Mouse (Mus musculus) embryonic facial prominence, embryonic 11.5 days (tissue): ENCODE results near the gene Nek7. TPM values are rescaled to one million over a fixed set of nuclear protein-coding genes. Genes with fewer than 3 reads are reported as not detected.

ENCODE experiments used
- ATAC-seq: fragments of 200-750 bp; cut with Nextera tagmentation; replicated peaks from 2 replicates; pipeline ENCODE4 v1.8.0; 2017; ENCODE audit warnings: low read depth; ENCODE audit not compliant: insufficient number of reproducible peaks, low FRiP score, low TSS enrichment
- DNase-seq: peaks from one replicate; pipeline ENCODE4 v3.0.0-alpha.2; 2015; ENCODE audit warnings: low spot score
- H3K27ac ChIP-seq: fragments of 300-500 bp; sonication (generic); replicated peaks from 2 replicates; pipeline ENCODE4 v1.5.1; 2014; ENCODE audit warnings: mild to moderate bottlenecking, low read depth, low read length, control low read depth
- H3K27me3 ChIP-seq: fragments of 300-500 bp; sonication (generic); 2 replicates; pipeline ENCODE4 v1.6.1; 2014; ENCODE audit warnings: mild to moderate bottlenecking, low read length, moderate library complexity, mixed read lengths; ENCODE audit not compliant: control insufficient read depth, insufficient read depth
- H3K36me3 ChIP-seq: fragments of 300-500 bp; sonication (generic); replicated peaks from 2 replicates; pipeline ENCODE4 v1.6.1; 2014; ENCODE audit warnings: low read depth, mild to moderate bottlenecking, low read length, moderate library complexity, mixed read lengths; ENCODE audit not compliant: control insufficient read depth, insufficient read depth
- H3K4me1 ChIP-seq: fragments of 300-500 bp; sonication (generic); 2 replicates; pipeline ENCODE4 v1.6.1; 2014; ENCODE audit warnings: low read length, mixed read lengths; ENCODE audit not compliant: control insufficient read depth, insufficient read depth
- H3K4me2 ChIP-seq: fragments of 300-500 bp; sonication (generic); 2 replicates; pipeline ENCODE4 v1.6.1; 2014; ENCODE audit warnings: low read depth, mild to moderate bottlenecking, control low read depth, low read length, moderate library complexity
- H3K4me3 ChIP-seq: fragments of 300-500 bp; sonication (generic); 2 replicates; pipeline ENCODE4 v1.5.1; 2014; ENCODE audit warnings: low read depth, low read length, control low read depth
- H3K9ac ChIP-seq: fragments of 300-500 bp; sonication (generic); replicated peaks from 2 replicates; pipeline ENCODE4 v1.6.1; 2014; ENCODE audit warnings: mild to moderate bottlenecking, control low read depth, low read length
- H3K9me3 ChIP-seq: fragments of 300-500 bp; sonication (generic); replicated peaks from 2 replicates; pipeline ENCODE4 v1.6.1; 2016; ENCODE audit warnings: mild to moderate bottlenecking, low read length, inconsistent platforms, mixed read lengths; ENCODE audit not compliant: control insufficient read depth
- WGBS: fragments of 180-500 bp; shearing (Covaris S2); extraction: QIAGEN DNeasy Blood & Tissue Kit; methylation state at CpG from one replicate; pipeline ENCODE4 v1.1.7; 2014; 5-methylcytosine and 5-hydroxymethylcytosine counted together
- polyA plus RNA-seq: library from polyadenylated mRNA; unstranded; fragments of >200 nt; fragmentation: Nextera tagmentation; extraction: Ambion mirVana; gene quantifications from 2 replicates; pipeline ENCODE4 v1.2.1, GENCODE M21; 2014

Nek7 gene
- polyA plus RNA-seq, 1 experiment from 2014 or later, result 30.8 TPM

DNA sequence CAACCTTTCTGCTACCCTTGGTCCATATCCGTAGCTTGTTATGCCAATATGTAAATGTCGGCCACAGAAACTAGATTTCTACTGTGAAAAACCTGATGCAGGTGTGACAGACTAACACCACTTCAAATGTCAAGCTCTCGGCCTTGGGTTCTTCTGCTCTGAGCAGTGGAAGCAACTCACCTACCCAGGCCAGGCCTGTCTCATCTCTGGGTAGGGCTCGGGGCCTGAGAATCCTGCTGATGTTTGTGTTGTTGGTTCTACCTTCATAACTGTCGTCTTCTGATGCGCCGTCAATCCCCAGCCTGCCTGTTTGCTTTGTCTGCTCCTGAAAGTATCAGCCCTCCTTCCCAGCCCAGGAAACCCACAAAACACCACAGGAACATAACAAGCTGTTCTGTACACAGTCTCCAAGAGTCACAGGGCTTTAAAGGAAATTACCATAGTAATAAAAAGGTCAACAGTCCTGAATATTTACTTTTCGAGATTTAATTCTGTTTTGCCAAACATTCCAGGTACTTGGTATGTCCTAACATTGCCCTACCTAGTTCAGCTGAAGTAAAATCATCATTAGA is 29.4 kb downstream of the Nek7 start:
- no peak for ATAC-seq
- H3K36me3 ChIP-seq, result no peaks in the 10 kb centered on the region
- H3K27me3 ChIP-seq, result no peaks in the 10 kb centered on the region
- no peak overlapping the region for H3K4me2 ChIP-seq
- H3K9me3 ChIP-seq, result no peaks in the 10 kb centered on the region
- no peak overlapping the region for H3K27ac ChIP-seq
- no peak overlapping the region for H3K9ac ChIP-seq
- H3K4me1 ChIP-seq, result no peaks in the 10 kb centered on the region
- DNase-seq, result no peak
- 90% methylated on average over 8 of the region's 8 CpGs for WGBS
- H3K4me3 ChIP-seq, result no peak overlapping the region

DNA sequence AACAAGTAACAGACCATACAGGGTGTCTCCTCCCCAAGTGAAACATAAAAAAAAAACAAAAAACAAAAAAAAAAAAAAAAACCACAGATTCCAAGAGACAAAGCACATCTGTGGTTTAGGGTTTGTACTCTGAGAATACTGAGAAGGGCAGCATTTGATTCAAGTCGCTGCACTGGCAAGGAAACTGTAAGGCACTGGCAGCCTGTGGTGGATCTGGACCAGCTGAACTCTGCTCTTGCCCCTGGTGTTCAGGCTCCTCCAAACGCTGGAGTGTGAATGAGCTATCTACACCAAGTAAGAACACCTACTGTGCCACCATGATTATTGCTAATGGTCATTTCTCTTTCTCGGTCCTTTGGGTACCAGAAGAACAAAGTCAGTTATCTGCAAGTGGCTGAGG is 30.8 kb downstream of the Nek7 start:
- Histone ChIP-seq H3K36me3 (no peaks in the 10 kb centered on the region), H3K4me1 (no peaks in the 10 kb centered on the region), H3K4me2 (no peak overlapping the region), H3K9me3 (no peaks in the 10 kb centered on the region), H3K9ac (no peak overlapping the region), H3K27ac (no peak overlapping the region), H3K27me3 (no peaks in the 10 kb centered on the region), H3K4me3 (no peak overlapping the region)
- ATAC-seq (no peak), DNase-seq (no peak)
- 76% methylated on average over 3 of the region's 3 CpGs for WGBS

DNA sequence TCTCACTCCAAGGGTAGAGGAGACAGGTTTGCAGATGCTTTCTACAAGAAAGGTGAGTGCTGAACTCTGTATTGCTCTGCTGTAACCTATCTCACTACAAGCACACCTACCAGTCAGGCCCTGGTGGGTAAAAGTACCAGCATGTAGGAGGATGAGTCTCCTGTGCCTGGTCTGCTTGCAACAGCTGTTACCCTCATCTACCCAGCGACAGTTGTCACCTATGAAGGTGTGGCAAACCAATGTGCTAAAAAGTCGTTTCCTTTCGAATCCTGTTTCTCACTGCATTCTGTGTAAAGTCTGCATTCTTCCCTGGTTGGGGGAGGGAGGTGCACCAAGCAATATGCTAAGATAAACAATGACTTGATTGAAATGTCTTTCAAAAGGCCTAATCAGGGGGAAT is 32.1 kb downstream of the Nek7 start:
- no peak for ATAC-seq
- WGBS, result 62% methylated on average over 3 of the region's 3 CpGs

DNA sequence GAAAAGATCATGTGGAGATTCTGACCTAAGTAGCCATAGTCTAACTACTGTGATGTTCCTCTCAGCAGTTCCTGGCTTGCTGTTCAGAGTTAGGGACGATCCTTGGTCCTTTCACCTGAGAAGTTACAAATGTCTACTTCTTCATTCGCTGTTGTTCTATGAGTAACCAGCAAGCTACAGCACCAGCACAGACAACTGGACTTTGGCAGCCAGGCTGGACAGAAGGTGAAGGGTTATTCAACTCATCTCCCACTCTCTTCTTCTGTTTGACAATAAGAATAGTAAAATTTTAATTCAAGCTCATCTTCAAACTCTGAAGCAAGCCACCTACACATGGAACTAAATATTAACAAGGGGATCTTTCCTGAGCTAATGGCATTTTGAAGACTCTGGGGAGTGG is 33.0 kb downstream of the Nek7 start:
- no peak for ATAC-seq
- Histone ChIP-seq H3K4me3 (no peak overlapping the region), H3K9ac (no peak overlapping the region), H3K27me3 (no peaks in the 10 kb centered on the region), H3K4me1 (no peaks in the 10 kb centered on the region), H3K9me3 (no peaks in the 10 kb centered on the region), H3K27ac (no peak overlapping the region), H3K36me3 (no peaks in the 10 kb centered on the region), H3K4me2 (no peak overlapping the region)
- 94% methylated on average over 2 of the region's 2 CpGs for WGBS
- DNase-seq, result no peak

More for the DNA sequence above, 32.1 kb downstream of the Nek7 start:
- no peak overlapping the region for H3K4me3 ChIP-seq
- no peaks in the 10 kb centered on the region for H3K27me3 ChIP-seq
- no peak overlapping the region for H3K27ac ChIP-seq
- no peaks in the 10 kb centered on the region for H3K4me1 ChIP-seq
- DNase-seq, result no peak
- H3K9ac ChIP-seq, result no peak overlapping the region
- no peak overlapping the region for H3K4me2 ChIP-seq
- no peaks in the 10 kb centered on the region for H3K9me3 ChIP-seq
- H3K36me3 ChIP-seq, result no peaks in the 10 kb centered on the region

DNA sequence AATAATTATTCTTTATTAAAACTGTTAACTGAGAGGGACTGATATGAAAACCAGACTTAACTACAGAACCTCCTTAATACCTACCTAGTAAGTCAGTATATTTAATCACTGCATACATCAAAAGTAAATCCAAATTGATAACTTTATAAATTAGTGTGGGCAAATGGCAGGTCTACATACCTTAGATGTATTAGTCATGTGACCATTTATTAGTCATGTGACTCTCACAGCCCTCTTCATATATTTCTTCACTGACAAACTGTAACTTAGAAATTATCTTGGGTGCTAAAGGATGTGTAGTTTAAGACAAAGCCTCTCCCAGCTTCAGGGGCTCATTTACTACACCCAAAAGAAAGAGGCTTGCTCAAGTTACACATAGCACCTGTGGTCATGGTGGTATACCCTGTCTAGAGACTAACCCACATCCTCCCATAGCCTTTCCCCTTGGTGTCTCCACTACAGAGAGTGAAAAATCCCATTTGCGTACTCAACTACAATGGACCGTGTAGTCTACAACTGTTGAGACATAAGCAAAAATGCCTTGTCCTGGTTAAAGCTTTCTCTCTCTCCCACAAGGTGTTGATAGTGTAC is 35.4 kb downstream of the Nek7 start:
- no peaks in the 10 kb centered on the region for H3K4me1 ChIP-seq
- no peaks in the 10 kb centered on the region for H3K9me3 ChIP-seq
- no peaks in the 10 kb centered on the region for H3K36me3 ChIP-seq
- H3K9ac ChIP-seq, result no peak overlapping the region
- no peak overlapping the region for H3K27ac ChIP-seq
- no peak for DNase-seq
- H3K4me3 ChIP-seq, result no peak overlapping the region
- WGBS, result 95% methylated on average over 2 of the region's 2 CpGs
- H3K4me2 ChIP-seq, result no peak overlapping the region
- ATAC-seq, result no peak
- no peaks in the 10 kb centered on the region for H3K27me3 ChIP-seq

DNA sequence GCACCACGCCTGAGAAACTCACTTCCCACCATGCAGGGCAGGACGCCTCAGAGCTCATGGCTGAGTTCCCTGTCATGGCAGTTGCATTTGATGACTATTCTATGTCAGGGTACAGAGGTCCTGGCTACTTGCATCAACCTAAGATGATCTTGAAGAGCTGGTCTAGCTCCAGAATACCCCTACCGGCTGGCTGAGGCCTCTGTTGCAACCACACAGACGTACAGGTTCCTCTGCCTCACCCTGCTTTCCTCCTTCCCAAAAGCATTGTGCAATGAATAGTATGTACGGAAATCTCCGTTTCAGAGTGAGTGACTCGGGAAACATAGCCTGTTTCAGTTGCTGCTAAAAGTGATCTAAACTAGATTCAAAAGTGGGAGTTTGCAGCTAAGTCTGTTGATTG is 37.7 kb downstream of the Nek7 start:
- Histone ChIP-seq H3K4me2 (no peak overlapping the region), H3K4me3 (no peak overlapping the region), H3K36me3 (no peaks in the 10 kb centered on the region), H3K9ac (no peak overlapping the region), H3K4me1 (no peaks in the 10 kb centered on the region), H3K9me3 (no peaks in the 10 kb centered on the region), H3K27ac (no peak overlapping the region), H3K27me3 (no peaks in the 10 kb centered on the region)
- no peak for ATAC-seq
- DNase-seq, result no peak
- whole genome bisulfite sequencing, result 88% methylated on average over 7 of the region's 7 CpGs

DNA sequence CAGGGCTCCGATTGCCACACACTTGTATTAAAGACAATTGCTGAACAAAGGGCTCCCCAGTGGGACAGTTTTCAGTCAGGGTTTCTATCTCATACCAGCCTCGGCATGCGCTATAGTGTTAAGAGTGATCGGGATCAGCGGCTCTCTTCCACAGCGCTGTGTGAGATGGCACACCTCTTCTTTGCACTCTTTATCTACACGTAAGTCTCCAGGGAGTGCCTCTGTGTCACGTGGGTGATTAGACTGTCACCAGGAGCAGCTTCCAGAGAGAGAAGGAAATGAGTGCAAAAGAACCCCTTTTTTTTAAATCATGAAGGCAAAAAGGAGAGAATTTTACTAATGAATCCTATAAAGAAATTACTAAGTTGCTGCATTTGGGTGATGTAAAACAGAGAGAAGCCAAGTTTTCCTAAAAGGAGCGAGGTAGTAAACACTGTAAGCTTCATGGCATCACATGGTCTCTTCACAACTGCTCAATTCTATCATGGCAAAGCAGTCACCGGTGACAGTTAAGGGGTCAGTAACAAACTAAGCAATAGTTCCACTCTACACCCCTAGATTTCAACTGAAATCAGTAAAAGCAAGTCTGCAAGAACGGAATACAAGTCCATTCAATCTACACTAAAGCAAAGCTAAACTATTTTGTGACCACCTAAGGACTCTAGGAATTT is 40.0 kb downstream of the Nek7 start:
- H3K4me3 ChIP-seq, result no peak overlapping the region
- WGBS, result 83% methylated on average over 11 of the region's 11 CpGs
- no peaks in the 10 kb centered on the region for H3K36me3 ChIP-seq
- H3K4me1 ChIP-seq, result no peaks in the 10 kb centered on the region
- no peak overlapping the region for H3K27ac ChIP-seq
- no peak overlapping the region for H3K9ac ChIP-seq
- H3K27me3 ChIP-seq, result no peaks in the 10 kb centered on the region
- H3K4me2 ChIP-seq, result no peak overlapping the region
- DNase-seq (no peak), ATAC-seq (no peak)
- no peaks in the 10 kb centered on the region for H3K9me3 ChIP-seq

DNA sequence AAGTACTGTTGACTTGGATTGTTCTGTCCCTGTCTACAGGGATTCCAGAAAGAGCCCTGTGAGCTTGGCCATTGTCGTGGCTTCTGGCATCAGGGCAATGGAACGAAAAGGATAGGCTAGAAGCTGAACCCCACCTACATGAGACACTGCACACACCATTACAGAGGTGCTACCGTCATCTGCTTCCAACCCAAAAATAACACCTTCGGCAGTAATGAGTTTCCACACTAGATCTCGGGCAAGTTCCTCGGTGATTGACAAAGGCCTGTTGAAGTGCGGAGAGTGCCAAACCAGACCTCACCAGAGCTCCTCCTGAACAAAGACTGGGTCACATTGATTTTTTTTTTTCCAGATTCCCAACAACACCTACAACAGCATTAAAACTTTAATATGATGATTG is 40.7 kb downstream of the Nek7 start:
- DNase-seq, result no peak
- Histone ChIP-seq H3K27me3 (no peaks in the 10 kb centered on the region), H3K9me3 (no peaks in the 10 kb centered on the region), H3K36me3 (no peaks in the 10 kb centered on the region), H3K27ac (no peak overlapping the region), H3K4me1 (no peaks in the 10 kb centered on the region), H3K4me3 (no peak overlapping the region), H3K4me2 (no peak overlapping the region), H3K9ac (no peak overlapping the region)
- ATAC-seq, result no peak
- WGBS, result 94% methylated on average over 7 of the region's 7 CpGs
